Comparison of ENCODE assay signal across 23 mouse cellular contexts in genomic region chr6:149243384-149243783, GRCm38 (mm10). TPM values are rescaled to one million over a fixed set of nuclear protein-coding genes. Genes with fewer than 3 reads are reported as not detected.
DNase-seq lines count a peak whose midpoint lies in the region; ATAC-seq and TF ChIP-seq lines count a peak whose summit lies in the region.
"Had no signal": no experiment of that assay in that cellular context is flagged by ENCODE, and none has a peak within 500 bp of the region (broad histone marks: within the 10 kb centered on the region; RNA-seq: fewer than 3 reads in every experiment).

No protein-coding gene starts in this region.

- TF ChIP-seq CTCF in liver, embryonic 14.5 days (IDR thresholded peaks at IDR 0.05; ENCODE audit: low read depth) = no peak

- DNase-seq in MN1 (ENCODE audit: low spot score) = peak; percentile 40
- peak; percentile 27 for DNase-seq in large intestine, adult 2 months (ENCODE audit: low read depth, low spot score)
- peak in 2 of 3 experiments; percentile 10 to 17 for DNase-seq in liver, embryonic 14.5 days (ENCODE audit: low read depth in 3 of 3, low spot score in 3 of 3)
- no peak for DNase-seq in layer of hippocampus, adult 9-11 months
- no peak for DNase-seq in lung, postnatal 4 days
- DNase-seq in cerebellum, postnatal 4 days (ENCODE audit: low spot score in 2 of 2) = no peak
- DNase-seq: adrenal gland, postnatal 25 days; cerebellum, adult 18-20 months; cerebellum, postnatal 10 days; gastrocnemius, postnatal 25 days; heart, adult 18-20 months; kidney, adult 2 months; kidney, postnatal 36 days; layer of hippocampus, postnatal 36 days had no signal

- peaks cover 8% of the 10 kb centered on the region for H3K9me3 ChIP-seq in liver, embryonic 14.5 days (ENCODE audit: control insufficient read depth, low read length)
- H3K9me3 ChIP-seq: limb, embryonic 10.5 days; limb, embryonic 15.5 days had no signal

- H3K27me3 ChIP-seq in liver, embryonic 14.5 days (ENCODE audit: control insufficient read depth, insufficient read depth, low read length) = no peaks in the 10 kb centered on the region
- H3K27me3 ChIP-seq: limb, embryonic 15.5 days; lung, embryonic 15.5 days; megakaryocyte, embryonic 14.5 days; midbrain, embryonic 12.5 days had no signal

- H3K36me3 ChIP-seq in liver, embryonic 14.5 days (replicated peaks; ENCODE audit: control insufficient read depth, insufficient read depth, low read depth) = no peaks in the 10 kb centered on the region
- H3K36me3 ChIP-seq: G1E; limb, embryonic 10.5 days; limb, embryonic 15.5 days; lung, embryonic 15.5 days; midbrain, embryonic 12.5 days had no signal

- WGBS in large intestine, adult 2 months = 52% methylated on average over 7 of the region's 7 CpGs
- WGBS in liver, embryonic 14.5 days (ENCODE audit: insufficient replicate concordance) = 54% methylated on average over 7 of the region's 7 CpGs

- H3K4me1 ChIP-seq in liver, embryonic 14.5 days (replicated peaks; ENCODE audit: control insufficient read depth in 2 of 2, insufficient read depth in 2 of 2, low read length in 1 of 2) = no peaks in the 10 kb centered on the region
- H3K4me1 ChIP-seq: limb, embryonic 10.5 days; limb, embryonic 15.5 days; midbrain, embryonic 12.5 days had no signal

- peak; percentile 38; the same call in 1 of the 2 replicates for TF ChIP-seq EP300 in liver, embryonic 14.5 days (IDR thresholded peaks at IDR 0.05; ENCODE audit: low read depth)

- no peak overlapping the region for H3K4me3 ChIP-seq in liver, embryonic 14.5 days (ENCODE audit: insufficient read depth in 1 of 2, low read depth in 2 of 2, low read length in 2 of 2)
- H3K4me3 ChIP-seq: limb, embryonic 10.5 days; limb, embryonic 15.5 days; lung, embryonic 15.5 days; megakaryocyte, embryonic 14.5 days; midbrain, embryonic 12.5 days had no signal

- H3K9ac ChIP-seq in liver, embryonic 14.5 days (replicated peaks) = no peak overlapping the region
- H3K9ac ChIP-seq: hindbrain, embryonic 14.5 days; limb, embryonic 15.5 days; lung, embryonic 15.5 days; midbrain, embryonic 12.5 days had no signal

- H3K27ac ChIP-seq in liver, embryonic 14.5 days = no peak overlapping the region
- H3K27ac ChIP-seq: hindbrain, embryonic 14.5 days; limb, embryonic 10.5 days; limb, embryonic 15.5 days; lung, embryonic 15.5 days; midbrain, embryonic 12.5 days had no signal

- ATAC-seq in liver, embryonic 14.5 days (ENCODE audit: insufficient read depth) = peak; percentile 57; the same call in 1 of the 2 replicates
- ATAC-seq: forebrain, embryonic 14.5 days had no signal

- no peak overlapping the region for H3K4me2 ChIP-seq in liver, embryonic 14.5 days (ENCODE audit: low read depth)
- H3K4me2 ChIP-seq: heart, embryonic 11.5 days; hindbrain, embryonic 14.5 days; limb, embryonic 15.5 days; lung, embryonic 15.5 days; midbrain, embryonic 12.5 days had no signal

RNA-seq across cellular contexts. Expression of gene Amn1, which starts 54.9 kb away (rescaled TPM):
- polyA plus RNA-seq in large intestine, adult 2 months (2012; rRNA removed) = 5.7 and 8.1 TPM in 2 replicates
- 2.9 and 3.1 TPM in 2 replicates for polyA plus RNA-seq in liver, embryonic 14.5 days (2012; rRNA removed)
- 4.0 and 5.2 TPM in 2 replicates for polyA plus RNA-seq in liver, embryonic 14.5 days (2014; fragmentation: Nextera tagmentation; extraction: Ambion mirVana)

Comparison
In these comparisons a context has a peak if more than half of its experiments do, and no peak if none do; other contexts are left out.
1. DNase-seq: peak in MN1 (single experiment), large intestine, adult 2 months (single experiment) and liver, embryonic 14.5 days (2 of 3); none in layer of hippocampus, adult 9-11 months (single experiment), lung, postnatal 4 days (0 of 2) and cerebellum, postnatal 4 days (0 of 2).